Mouse (Mus musculus) gastrocnemius, postnatal 25 days (tissue): ENCODE results near the gene Slc25a22. TPM values are rescaled to one million over a fixed set of nuclear protein-coding genes. Genes with fewer than 3 reads are reported as not detected.

Experiments used
- total RNA-seq, 2 experiments: library from RNA; stranded (reverse); gene quantifications; 1 replicate in 1 of 2; 2 replicates in 1 of 2; pipeline ENCODE4 v1.2.3; 2021

The Slc25a22 gene
- total RNA-seq, 2 experiments from 2014 or later, result 17.1 to 32.9 TPM

Other genes starting within 250 kb of the Slc25a22 start
- gene Hras, start 243.9 kb downstream of the Slc25a22 start, total RNA-seq, result 100 to 1,000 TPM; 150 TPM
- gene Lrrc56, start 243.7 kb downstream of the Slc25a22 start, total RNA-seq, result 1 to 10 TPM; 1.4 to 2.5 TPM
- gene Lmntd2, start 223.8 kb downstream of the Slc25a22 start, total RNA-seq, result not detected
- 1 to 10 TPM in 1 of 2 experiments, under 1 TPM in 1; 0.38 to 1.1 TPM for gene Rassf7, start 222.0 kb downstream of the Slc25a22 start, total RNA-seq
- gene Phrf1, start 209.1 kb downstream of the Slc25a22 start, total RNA-seq, result 10 to 100 TPM; 17.3 to 21.4 TPM
- gene Irf7, start 171.4 kb downstream of the Slc25a22 start, total RNA-seq, result 1 to 10 TPM; 1.1 to 1.2 TPM
- gene Cdhr5, start 161.1 kb downstream of the Slc25a22 start, total RNA-seq, result under 1 TPM; 0.16 to 0.28 TPM
- under 1 TPM in 1 of 2 experiments, not detected in 1; 0.56 TPM for gene Sct, start 158.8 kb downstream of the Slc25a22 start, total RNA-seq
- gene Drd4, start 145.9 kb downstream of the Slc25a22 start, total RNA-seq, result under 1 TPM in 1 of 2 experiments, not detected in 1; 0.23 TPM
- gene Deaf1, start 110.2 kb downstream of the Slc25a22 start, total RNA-seq, result 10 to 100 TPM; 11.2 to 11.7 TPM
- 10 to 100 TPM; 11.0 to 11.5 TPM for gene Tmem80, start 110.2 kb downstream of the Slc25a22 start, total RNA-seq
- 1 to 10 TPM; 1.5 to 2.1 TPM for gene Eps8l2, start 99.0 kb downstream of the Slc25a22 start, total RNA-seq
- 10 to 100 TPM; 78.9 to 91.3 TPM for gene Taldo1, start 45.7 kb downstream of the Slc25a22 start, total RNA-seq
- 1 to 10 TPM; 5.2 to 6.7 TPM for gene Gatd1, start 23.8 kb downstream of the Slc25a22 start, total RNA-seq
- under 1 TPM; 0.38 to 0.75 TPM for gene Cend1, start 8.4 kb downstream of the Slc25a22 start, total RNA-seq
- under 1 TPM; 0.18 to 0.75 TPM for gene Pidd1, start 6.1 kb upstream of the Slc25a22 start, total RNA-seq
- gene Rplp2, start 9.5 kb upstream of the Slc25a22 start, total RNA-seq, result 100 to 1,000 TPM; 531 to 541 TPM
- gene Pnpla2, start 17.3 kb upstream of the Slc25a22 start, total RNA-seq, result 100 to 1,000 TPM; 265 to 357 TPM
- 1 to 10 TPM; 3.9 to 7.0 TPM for gene Cracr2b, start 23.2 kb upstream of the Slc25a22 start, total RNA-seq
- 10 to 100 TPM; 67.7 to 87.4 TPM for gene Cd151, start 29.5 kb upstream of the Slc25a22 start, total RNA-seq
- gene Polr2l, start 37.2 kb upstream of the Slc25a22 start, total RNA-seq, result 10 to 100 TPM; 55.2 to 56.0 TPM
- 10 to 100 TPM in 1 of 2 experiments, 1 to 10 TPM in 1; 5.6 to 16.5 TPM for gene Tspan4, start 37.3 kb upstream of the Slc25a22 start, total RNA-seq
- 10 to 100 TPM; 14.5 to 18.4 TPM for gene Chid1, start 102.0 kb upstream of the Slc25a22 start, total RNA-seq
- gene Ap2a2, start 124.3 kb upstream of the Slc25a22 start, total RNA-seq, result 10 to 100 TPM; 42.9 to 45.5 TPM
- not detected for gene Muc6, start 217.4 kb upstream of the Slc25a22 start, total RNA-seq